Comparison of ENCODE assay signal across 11 mouse cellular contexts in genomic region chr17:88403269-88403668, GRCm38 (mm10). TPM values are rescaled to one million over a fixed set of nuclear protein-coding genes. Genes with fewer than 3 reads are reported as not detected.
DNase-seq lines count a peak whose midpoint lies in the region; ATAC-seq and TF ChIP-seq lines count a peak whose summit lies in the region.
"Had no signal": no experiment of that assay in that cellular context is flagged by ENCODE, and none has a peak within 500 bp of the region (broad histone marks: within the 10 kb centered on the region; RNA-seq: fewer than 3 reads in every experiment).

No protein-coding gene starts in this region.

- TF ChIP-seq CTCF in cerebellum, adult 2 months (IDR thresholded peaks at IDR 0.05; ENCODE audit: borderline replicate concordance, insufficient read depth, low read depth, low read length): no peak

- TF ChIP-seq POLR2A in cerebellum, adult 2 months (IDR thresholded peaks at IDR 0.05; ENCODE audit: borderline replicate concordance, insufficient read depth, low read length): no peak

- H3K4me1 ChIP-seq in cerebellum, adult 2 months (ENCODE audit: control insufficient read depth, insufficient read depth, low read length): peaks cover 21% of the 10 kb centered on the region
- H3K4me1 ChIP-seq: heart, embryonic 15.5 days had no signal

- H3K4me3 ChIP-seq in cerebellum, adult 2 months (replicated peaks; ENCODE audit: insufficient read depth, low read depth, low read length): no peak overlapping the region
- H3K4me3 ChIP-seq: forebrain, embryonic 12.5 days; heart, embryonic 15.5 days; neural tube, embryonic 12.5 days had no signal

- no peaks in the 10 kb centered on the region for H3K27me3 ChIP-seq in cerebellum, adult 2 months (ENCODE audit: control insufficient read depth, insufficient read depth, low read length)

- intact Hi-C loops in left cerebral cortex, postnatal 4 days (cut with DNase I): no loop called here
- intact Hi-C loops in left cerebral cortex, postnatal 36 days (cut with DNase I): no loop called here

- no peak for DNase-seq in cerebellum, adult 2 months
- DNase-seq in cerebellum, postnatal 4 days (ENCODE audit: low spot score in 2 of 2): no peak
- peak; percentile 11 to 34 for DNase-seq in lung, adult 18-20 months
- DNase-seq in lung, postnatal 14 days: no peak
- DNase-seq in thymus, postnatal 36 days: peak; percentile 34
- DNase-seq in left cerebral cortex, postnatal 4 days: no peak
- no peak for DNase-seq in left cerebral cortex, postnatal 36 days (ENCODE audit: low spot score in 2 of 2)

- peak overlapping the region; percentile 39 for H3K27ac ChIP-seq in cerebellum, adult 2 months (ENCODE audit: insufficient read depth, low read length)
- H3K27ac ChIP-seq: forebrain, embryonic 12.5 days; heart, embryonic 15.5 days; neural tube, embryonic 12.5 days had no signal

- WGBS in cerebellum, adult 2 months: 57% methylated on average over 6 of the region's 6 CpGs

- peak; percentile 61 for ATAC-seq in megakaryocyte, adult 5-6 weeks (ENCODE audit: poor library complexity, severe bottlenecking)

RNA-seq across cellular contexts. Expression of gene Foxn2, which starts 37.2 kb away (rescaled TPM):
- polyA plus RNA-seq in cerebellum, adult 2 months (2012; rRNA removed): 20.1 and 21.5 TPM in 2 replicates
- 68.4 and 79.4 TPM in 2 replicates for total RNA-seq in megakaryocyte, adult 5-6 weeks (2015)
- total RNA-seq in megakaryocyte, adult 5-6 weeks (2017): 93.8 and 96.1 TPM in 2 replicates
- 10 to 100 TPM; 13.7 to 14.6 TPM for total RNA-seq in left cerebral cortex, postnatal 4 days (2021)
- 10 to 100 TPM; 14.1 to 14.5 TPM for total RNA-seq in left cerebral cortex, postnatal 36 days (2021)

Comparison
In these comparisons a context has a peak if more than half of its experiments do, and no peak if none do; other contexts are left out.
1. DNase-seq: peak in lung, adult 18-20 months (2 of 2) and thymus, postnatal 36 days (2 of 2); none in cerebellum, adult 2 months (0 of 2), cerebellum, postnatal 4 days (0 of 2), lung, postnatal 14 days (single experiment), left cerebral cortex, postnatal 4 days (single experiment) and left cerebral cortex, postnatal 36 days (0 of 2).
2. RNA of gene Foxn2, which starts 37.2 kb away (total RNA-seq): 68.4 to 96.1 TPM in megakaryocyte, adult 5-6 weeks; 13.7 to 14.6 TPM in left cerebral cortex, postnatal 4 days and 14.1 to 14.5 TPM in left cerebral cortex, postnatal 36 days; every median in the first group is over 4 times any median in the second.